Mouse (Mus musculus): ENCODE measurements around the gene Vegfb.

The Vegfb gene

GRCm38 (mm10) chr19:6987061-6987903, at the start of gene Vegfb:
Gene Vegfb, minus strand, starts transcription at chr19:6987651.
- peak; percentile 72 for DNase-seq (ENCODE audit: low read depth)

GRCm38 (mm10) chr19:7034006-7034405, 46.6 kb upstream of the Vegfb start:
- no peak for DNase-seq (ENCODE audit: low read depth)

- no peak for DNase-seq (ENCODE audit: low read depth)
Measured at GRCm38 (mm10) chr19:7029531-7029930, 42.1 kb upstream of the Vegfb start.

- peak; percentile 90 for DNase-seq (ENCODE audit: low read depth)
Measured at GRCm38 (mm10) chr19:7020224-7020641, 32.8 kb upstream of the Vegfb start.

- peak; percentile 94 for DNase-seq (ENCODE audit: low read depth)
Measured at GRCm38 (mm10) chr19:7019191-7019590, 31.7 kb upstream of the Vegfb start, which contains the start of gene Fermt3. Gene Fermt3, minus strand, starts transcription at chr19:7019469.

- no peak for DNase-seq (ENCODE audit: low read depth)
Measured at GRCm38 (mm10) chr19:7018546-7018945, 31.1 kb upstream of the Vegfb start.

GRCm38 (mm10) chr19:7017541-7018457, 30.3 kb upstream of the Vegfb start:
- peak; percentile 91 for DNase-seq (ENCODE audit: low read depth)

- DNase-seq (ENCODE audit: low read depth), result no peak
Measured at GRCm38 (mm10) chr19:7014481-7015135, 27.2 kb upstream of the Vegfb start.

GRCm38 (mm10) chr19:7013984-7014383, 26.5 kb upstream of the Vegfb start:
- DNase-seq (ENCODE audit: low read depth), result no peak

- no peak for DNase-seq (ENCODE audit: low read depth)
Measured at GRCm38 (mm10) chr19:7012426-7012825, 25.0 kb upstream of the Vegfb start.

GRCm38 (mm10) chr19:7006892-7007593, 19.6 kb upstream of the Vegfb start:
- no peak for DNase-seq (ENCODE audit: low read depth)

GRCm38 (mm10) chr19:6999360-7000063, 12.1 kb upstream of the Vegfb start:
- no peak for DNase-seq (ENCODE audit: low read depth)

GRCm38 (mm10) chr19:6997721-6998290, 10.4 kb upstream of the Vegfb start:
- DNase-seq (ENCODE audit: low read depth), result no peak

- peak; percentile 88 for DNase-seq (ENCODE audit: low read depth)
Measured at GRCm38 (mm10) chr19:6996006-6996405, 8.6 kb upstream of the Vegfb start, which contains the start of the genes Nudt22 and Trpt1. Gene Nudt22, minus strand, starts transcription at chr19:6996117. Gene Trpt1, plus strand, starts transcription at chr19:6996131.

GRCm38 (mm10) chr19:6995255-6995991, 8.0 kb upstream of the Vegfb start:
- DNase-seq (ENCODE audit: low read depth), result no peak

GRCm38 (mm10) chr19:6994489-6994888, 7.0 kb upstream of the Vegfb start:
- no peak for DNase-seq (ENCODE audit: low read depth)

GRCm38 (mm10) chr19:6994002-6994401, 6.6 kb upstream of the Vegfb start:
- DNase-seq (ENCODE audit: low read depth), result no peak

- no peak for DNase-seq (ENCODE audit: low read depth)
Measured at GRCm38 (mm10) chr19:6993011-6993770, 5.7 kb upstream of the Vegfb start.

All from induced T-regulatory cell, adult 2 months (primary cell).